Mouse (Mus musculus) urinary bladder, adult 2 months (tissue): ENCODE data around the gene Gm3005. TPM values are rescaled to one million over a fixed set of nuclear protein-coding genes. Genes with fewer than 3 reads are reported as not detected.
"Not testable (repeated sequence)": the region's sequence is repeated elsewhere in the genome, so short reads cannot be mapped to it uniquely, and the experiment has no call there.

ENCODE experiments used
- DNase-seq: peaks from one replicate; pipeline ENCODE4 v3.0.0; 2022; ENCODE audit warnings: low spot score
- polyA plus RNA-seq: library from polyadenylated mRNA; depleted of rRNA; stranded (reverse); fragments of >200 nt; gene quantifications from 2 replicates; pipeline ENCODE4 v1.2.3, GENCODE M21; 2012; rRNA removed

Gm3005 gene
- polyA plus RNA-seq: 0.06 and 0.10 TPM in 2 replicates

DNA sequence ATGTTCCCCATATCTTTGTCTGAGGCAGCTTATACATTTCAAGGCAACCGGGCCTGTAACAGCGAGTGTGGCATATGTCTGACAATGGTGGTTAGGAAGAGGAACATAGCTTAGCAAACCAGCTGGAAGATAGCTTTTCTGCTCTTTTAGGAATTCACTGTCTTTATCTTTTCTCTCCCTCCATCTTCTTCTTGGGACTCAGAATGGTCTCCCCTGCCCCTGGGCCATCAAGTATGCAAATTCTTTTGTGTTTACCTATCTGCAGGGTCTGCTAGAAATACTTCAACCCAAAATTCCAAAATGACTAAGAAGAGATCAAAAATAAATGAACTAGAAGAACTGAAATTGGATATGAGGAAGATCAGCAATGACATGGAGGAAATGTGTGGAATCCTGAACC, at the start of gene Gm3005:
TSS of gene Gm3005 (plus strand) at position 301 of the 400 bp plus-strand sequence.
- DNase-seq: not testable (repeated sequence)

DNA sequence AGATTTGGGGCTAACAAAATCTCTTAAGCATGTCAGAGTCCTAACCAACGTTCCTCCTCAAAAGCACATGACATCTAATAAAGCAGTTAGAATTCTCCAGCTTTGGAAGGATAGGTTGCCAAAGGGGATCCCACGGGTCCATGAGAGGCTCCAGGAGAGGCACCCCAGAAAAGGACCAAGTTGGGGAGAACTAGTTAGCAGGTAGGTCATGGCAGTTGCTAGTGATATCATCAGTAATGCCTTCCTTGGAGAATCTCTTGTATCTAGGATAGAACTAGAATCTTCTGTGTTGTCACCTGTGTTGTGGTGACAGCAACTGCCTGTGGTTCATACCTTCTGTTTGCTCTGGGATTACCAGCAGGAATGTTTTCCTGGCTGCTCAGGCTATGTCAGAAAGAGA, 33.1 kb upstream of the Gm3005 start, which contains the start of gene Gm10413:
TSS of gene Gm10413 (plus strand) at position 301 of the 400 bp plus-strand sequence.
- DNase-seq: not testable (repeated sequence)

DNA sequence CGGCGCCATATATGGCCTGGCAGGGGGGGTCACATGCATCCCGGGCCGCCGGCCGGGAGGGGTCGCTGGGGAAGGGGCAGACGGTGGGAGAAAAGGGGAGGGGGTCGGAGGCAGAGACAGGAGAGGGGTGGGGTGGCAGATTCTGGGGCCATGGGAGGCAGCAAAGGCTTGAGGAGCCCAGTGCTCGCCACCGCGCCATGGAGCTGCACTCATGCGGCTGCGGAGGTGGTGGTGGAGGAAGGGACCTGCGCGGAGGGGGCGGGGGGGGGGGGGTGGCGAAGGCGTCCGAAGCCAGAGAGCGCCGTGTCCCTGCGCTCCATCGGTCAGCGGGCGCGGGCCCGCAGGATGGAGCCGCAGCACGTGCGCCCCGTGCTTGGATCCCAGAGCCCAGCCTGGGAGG, 15.6 kb upstream of the Gm3005 start, which contains the start of gene Gm10409:
TSS of gene Gm10409 (plus strand) at position 301 of the 400 bp plus-strand sequence.
- DNase-seq: not testable (repeated sequence)

DNA sequence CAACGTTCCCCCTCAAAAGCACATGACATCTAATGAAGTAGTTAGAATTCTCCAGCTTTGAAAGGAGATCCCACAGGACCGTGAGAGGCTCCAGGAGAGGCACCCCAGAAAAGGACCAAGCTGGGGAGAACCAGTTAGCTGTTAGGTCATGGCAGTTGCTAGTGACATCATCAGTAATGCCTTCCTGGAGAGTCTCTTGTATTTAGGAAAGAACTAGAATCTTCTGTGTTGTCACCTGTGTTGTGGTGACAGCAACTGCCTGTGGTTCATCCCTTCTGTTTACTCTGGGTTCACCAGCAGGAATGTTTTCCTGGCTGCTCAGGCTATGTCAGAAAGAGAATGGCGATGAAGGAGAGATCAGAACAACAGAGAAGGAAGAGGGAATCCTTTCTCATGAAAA, 21.2 kb downstream of the Gm3005 start, which contains the start of gene Gm10408:
TSS of gene Gm10408 (plus strand) at position 301 of the 400 bp plus-strand sequence.
- not testable (repeated sequence) for DNase-seq

DNA sequence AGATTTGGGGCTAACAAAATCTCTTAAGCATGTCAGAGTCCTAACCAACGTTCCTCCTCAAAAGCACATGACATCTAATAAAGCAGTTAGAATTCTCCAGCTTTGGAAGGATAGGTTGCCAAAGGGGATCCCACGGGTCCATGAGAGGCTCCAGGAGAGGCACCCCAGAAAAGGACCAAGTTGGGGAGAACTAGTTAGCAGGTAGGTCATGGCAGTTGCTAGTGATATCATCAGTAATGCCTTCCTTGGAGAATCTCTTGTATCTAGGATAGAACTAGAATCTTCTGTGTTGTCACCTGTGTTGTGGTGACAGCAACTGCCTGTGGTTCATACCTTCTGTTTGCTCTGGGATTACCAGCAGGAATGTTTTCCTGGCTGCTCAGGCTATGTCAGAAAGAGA, 206.3 kb downstream of the Gm3005 start, which contains the start of gene Gm3012:
TSS of gene Gm3012 (plus strand) at position 301 of the 400 bp plus-strand sequence.
- not testable (repeated sequence) for DNase-seq

Other genes starting within 250 kb of the Gm3005 start
- not detected in 2 replicates for gene Gm5795, start 239.8 kb upstream of the Gm3005 start, polyA plus RNA-seq
- gene D830030K20Rik, start 219.6 kb upstream of the Gm3005 start, polyA plus RNA-seq: 4.7 and 5.9 TPM in 2 replicates
- 0.12 TPM in 1 of 2 replicates, not detected in the other for gene Gm2956, start 95.5 kb upstream of the Gm3005 start, polyA plus RNA-seq
- gene Gm10413, start 33.0 kb upstream of the Gm3005 start, polyA plus RNA-seq: not detected in 2 replicates
- 0.30 and 0.41 TPM in 2 replicates for gene Gm10409, start 15.5 kb upstream of the Gm3005 start, polyA plus RNA-seq
- not detected in 2 replicates for gene Gm10408, start 21.3 kb downstream of the Gm3005 start, polyA plus RNA-seq
- gene Gm3012, start 206.4 kb downstream of the Gm3005 start, polyA plus RNA-seq: not detected in 2 replicates
- gene Gm3020, start 223.9 kb downstream of the Gm3005 start, polyA plus RNA-seq: 0.30 and 0.41 TPM in 2 replicates